Mouse (Mus musculus) CH12.LX (cell line): ENCODE results near the gene Trim17.

Source experiments
- CTCF ChIP-seq, 2 experiments: IDR thresholded peaks in 1 of 2; conservative IDR thresholded peaks in 1 of 2; 2 replicates each; pipeline ENCODE4 v1.5.1; 2011 to 2012; ENCODE audit warnings: low read depth in 2 of 2, low read length in 2 of 2, improper control_type of control experiment in 1 of 2, inconsistent platforms in 1 of 2, mild to moderate bottlenecking in 1 of 2, moderate library complexity in 1 of 2
- E2F4 ChIP-seq: IDR thresholded peaks from 2 replicates; pipeline ENCODE4 v1.6.1; 2011; ENCODE audit warnings: low read depth, low read length, improper control_type of control experiment; ENCODE audit not compliant: insufficient replicate concordance
- KAT2A ChIP-seq: IDR thresholded peaks from 2 replicates; pipeline ENCODE4 v1.6.1; 2012; ENCODE audit warnings: low read length, improper control_type of control experiment, inconsistent platforms; ENCODE audit not compliant: insufficient replicate concordance
- MAX ChIP-seq: IDR thresholded peaks from 2 replicates; pipeline ENCODE4 v1.6.1; 2011; ENCODE audit warnings: low read length, improper control_type of control experiment
- MEF2A ChIP-seq: IDR thresholded peaks from 2 replicates; pipeline ENCODE4 v1.6.1; 2014; ENCODE audit warnings: low read depth, mild to moderate bottlenecking, inconsistent platforms, low read length, improper control_type of control experiment, borderline replicate concordance
- POLR2A ChIP-seq: IDR thresholded peaks from 2 replicates; pipeline ENCODE4 v1.6.1; 2011; ENCODE audit warnings: low read depth, mild to moderate bottlenecking, improper control_type of control experiment, low read length
- USF1 ChIP-seq: IDR thresholded peaks from 2 replicates; pipeline ENCODE4 v1.6.1; 2014; ENCODE audit warnings: low read depth, mild to moderate bottlenecking, inconsistent platforms, low read length, improper control_type of control experiment
- ZC3H11A ChIP-seq: IDR thresholded peaks from 2 replicates; pipeline ENCODE4 v1.6.1; 2012; ENCODE audit warnings: low read depth, mild to moderate bottlenecking, inconsistent platforms, low read length, improper control_type of control experiment
- ZNF384 ChIP-seq: IDR thresholded peaks from 2 replicates; pipeline ENCODE4 v1.6.1; 2012; ENCODE audit warnings: low read depth, low read length, improper control_type of control experiment, inconsistent platforms

DNA sequence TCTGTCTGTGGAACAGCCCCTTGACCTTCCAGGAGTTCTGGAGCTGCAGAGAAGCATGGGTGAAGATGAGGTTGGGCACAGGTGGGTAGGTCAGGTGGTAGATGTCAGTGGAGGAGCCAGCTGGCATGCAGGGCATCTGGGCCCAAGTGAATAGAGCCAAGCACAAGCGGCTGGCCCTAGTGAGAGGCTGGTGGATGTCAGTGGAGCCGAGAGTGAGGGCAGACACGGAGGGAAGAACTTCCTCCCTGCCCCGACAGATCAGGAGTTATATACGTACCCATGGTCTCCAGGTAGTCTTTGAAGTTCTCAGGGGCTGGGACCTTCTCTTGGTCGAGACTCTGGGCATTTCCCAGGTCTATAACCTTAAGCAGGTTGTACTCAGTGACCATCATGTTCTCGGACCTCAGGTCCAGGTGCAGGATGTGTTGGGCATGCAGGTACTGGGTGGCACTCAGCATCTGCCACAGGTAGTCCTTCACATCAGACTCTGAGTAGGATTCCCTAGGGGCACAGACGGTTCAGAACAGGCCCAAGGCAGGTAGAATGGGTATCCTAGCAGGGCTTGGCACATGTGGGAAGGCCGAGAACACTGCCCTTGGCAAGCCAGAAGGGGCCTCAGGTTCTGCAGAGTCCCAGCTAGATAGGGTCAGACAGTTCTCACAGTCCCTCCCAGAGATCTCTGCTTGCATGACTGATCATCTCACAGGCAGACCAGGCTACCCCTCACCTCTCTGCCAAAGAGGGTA is 40.7 kb downstream of the Trim17 start:
- TF ChIP-seq CTCF (conservative IDR thresholded peaks at IDR 0.05 in 1 of 2, IDR thresholded peaks at IDR 0.05 in 1 of 2; ENCODE audit: low read depth in 2 of 2, low read length in 2 of 2) (no peak), POLR2A (no peak), E2F4 (no peak), MAX (no peak), MEF2A (no peak), ZC3H11A (no peak), KAT2A (no peak), ZNF384 (no peak), USF1 (no peak)
